ENCODE assay signal across 11 mouse cellular contexts in the genomic region with DNA sequence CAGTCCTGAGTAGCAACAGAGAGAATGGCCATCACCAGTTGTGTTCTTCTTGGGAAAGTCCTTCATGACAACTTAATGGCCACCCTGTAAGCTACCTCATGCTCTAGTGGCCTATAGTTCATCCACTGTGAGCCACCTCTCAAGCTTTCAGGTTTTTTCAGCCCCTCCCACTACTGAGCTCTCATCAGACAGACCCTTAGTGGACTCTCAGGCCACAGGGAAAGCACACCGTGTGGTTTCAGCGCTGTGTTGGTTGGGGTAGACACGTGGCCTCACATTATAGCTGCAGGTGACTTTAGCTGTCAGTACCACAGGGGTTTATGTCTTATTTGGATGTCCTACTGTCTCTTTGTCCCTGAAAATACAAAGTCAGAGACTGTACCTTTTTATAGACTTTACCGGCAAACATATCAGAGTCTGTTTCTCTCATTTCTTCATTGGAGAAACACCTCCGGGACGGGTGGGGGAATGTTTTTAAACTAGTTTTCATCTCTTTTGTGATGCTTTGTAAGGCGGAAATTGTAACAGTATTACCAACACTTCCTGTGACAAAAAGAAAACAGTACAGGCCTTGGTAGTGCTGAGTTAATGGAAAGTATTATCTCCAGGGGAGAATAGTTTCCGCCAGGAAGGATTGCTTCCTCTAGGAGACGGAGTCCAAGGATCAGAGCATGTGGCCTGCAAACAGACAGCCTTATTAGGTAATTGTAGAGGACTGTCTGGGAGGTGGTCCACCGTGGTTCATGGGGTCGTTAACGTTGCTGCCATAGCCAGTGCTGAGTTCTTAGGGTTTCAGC. TPM values are rescaled to one million over a fixed set of nuclear protein-coding genes. Genes with fewer than 3 reads are reported as not detected.
DNase-seq lines count a peak whose midpoint lies in the region; ATAC-seq lines count a peak whose summit lies in the region.
"Had no signal": no experiment of that assay in that cellular context is flagged by ENCODE, and none has a peak within 500 bp of the region (broad histone marks: within the 10 kb centered on the region; RNA-seq: fewer than 3 reads in every experiment).

No protein-coding gene starts in this region.

- WGBS in hindbrain, embryonic 12.5 days, result 76% methylated on average over 12 of the region's 12 CpGs
- 79% methylated on average over 12 of the region's 12 CpGs for WGBS in hindbrain, embryonic 14.5 days
- WGBS in neural tube, embryonic 12.5 days, result 66% methylated on average over 12 of the region's 12 CpGs

- H3K4me3 ChIP-seq in hindbrain, embryonic 12.5 days, result no peak overlapping the region
- no peak overlapping the region for H3K4me3 ChIP-seq in hindbrain, embryonic 14.5 days (replicated peaks; ENCODE audit: low read length)
- no peak overlapping the region for H3K4me3 ChIP-seq in neural tube, embryonic 12.5 days
- H3K4me3 ChIP-seq: megakaryocyte, embryonic 14.5 days; stomach, embryonic 15.5 days had no signal

- no peaks in the 10 kb centered on the region for H3K27me3 ChIP-seq in hindbrain, embryonic 12.5 days
- H3K27me3 ChIP-seq in hindbrain, embryonic 14.5 days (ENCODE audit: control insufficient read depth, insufficient read depth, low read length), result no peaks in the 10 kb centered on the region
- H3K27me3 ChIP-seq in neural tube, embryonic 12.5 days (replicated peaks), result no peaks in the 10 kb centered on the region
- H3K27me3 ChIP-seq: megakaryocyte, embryonic 14.5 days; stomach, embryonic 15.5 days had no signal

- no peaks in the 10 kb centered on the region for H3K9me3 ChIP-seq in hindbrain, embryonic 12.5 days (replicated peaks)
- no peaks in the 10 kb centered on the region for H3K9me3 ChIP-seq in hindbrain, embryonic 14.5 days (ENCODE audit: control insufficient read depth, low read length)
- H3K9me3 ChIP-seq in neural tube, embryonic 12.5 days, result no peaks in the 10 kb centered on the region
- H3K9me3 ChIP-seq: megakaryocyte, embryonic 14.5 days; stomach, embryonic 15.5 days had no signal

- H3K4me2 ChIP-seq in hindbrain, embryonic 12.5 days (replicated peaks), result no peak overlapping the region
- H3K4me2 ChIP-seq in hindbrain, embryonic 14.5 days (replicated peaks), result no peak overlapping the region
- H3K4me2 ChIP-seq in neural tube, embryonic 12.5 days (replicated peaks), result no peak overlapping the region
- H3K4me2 ChIP-seq: stomach, embryonic 15.5 days had no signal

- DNase-seq in hindbrain, embryonic 14.5 days (ENCODE audit: low spot score), result no peak
- DNase-seq in neural tube, embryonic 10.5 days (ENCODE audit: extremely low spot score, low spot score), result no peak
- DNase-seq in induced T-regulatory cell, adult 2 months (ENCODE audit: low read depth), result peak; percentile 80
- peak; percentile 60 for DNase-seq in yolk sac, embryonic 10.5 days (ENCODE audit: low spot score)
- no peak for DNase-seq in layer of hippocampus, postnatal 36 days
- no peak for DNase-seq in adrenal gland, postnatal 4 days (ENCODE audit: low spot score in 2 of 2)
- DNase-seq: cerebellum, adult 2 months had no signal

- peak overlapping the region; percentile 35; the same call in 1 of the 2 replicates for H3K27ac ChIP-seq in hindbrain, embryonic 12.5 days
- H3K27ac ChIP-seq in hindbrain, embryonic 14.5 days, result no peak overlapping the region
- no peak overlapping the region for H3K27ac ChIP-seq in neural tube, embryonic 12.5 days
- H3K27ac ChIP-seq: stomach, embryonic 15.5 days had no signal

- no peaks in the 10 kb centered on the region for H3K36me3 ChIP-seq in hindbrain, embryonic 12.5 days
- no peaks in the 10 kb centered on the region for H3K36me3 ChIP-seq in hindbrain, embryonic 14.5 days (replicated peaks; ENCODE audit: control insufficient read depth, insufficient read depth)
- no peaks in the 10 kb centered on the region for H3K36me3 ChIP-seq in neural tube, embryonic 12.5 days
- H3K36me3 ChIP-seq: stomach, embryonic 15.5 days had no signal

- ATAC-seq in hindbrain, embryonic 12.5 days (ENCODE audit: low FRiP score), result peak; percentile 57; the same call in 1 of the 2 replicates
- no peak for ATAC-seq in hindbrain, embryonic 14.5 days (ENCODE audit: low FRiP score)
- 0 out of 2 replicates have a peak, but pooled peaks have one; percentile 37 for ATAC-seq in neural tube, embryonic 12.5 days (ENCODE audit: low FRiP score, low read depth)

- H3K4me1 ChIP-seq in hindbrain, embryonic 12.5 days, result peaks cover 22% of the 10 kb centered on the region
- no peaks in the 10 kb centered on the region for H3K4me1 ChIP-seq in hindbrain, embryonic 14.5 days (replicated peaks; ENCODE audit: control insufficient read depth, insufficient read depth, low read length)
- H3K4me1 ChIP-seq in neural tube, embryonic 12.5 days, result 0 out of 2 replicates have a peak, but pooled peaks cover 1% of the 10 kb centered on the region

- no peak overlapping the region for H3K9ac ChIP-seq in hindbrain, embryonic 12.5 days
- H3K9ac ChIP-seq in hindbrain, embryonic 14.5 days, result no peak overlapping the region
- H3K9ac ChIP-seq in neural tube, embryonic 12.5 days, result no peak overlapping the region
- H3K9ac ChIP-seq: stomach, embryonic 15.5 days had no signal

RNA-seq across cellular contexts. Expression of a gene that starts 33.5 kb away (rescaled TPM):
- 40.7 and 46.7 TPM in 2 replicates for polyA plus RNA-seq in hindbrain, embryonic 12.5 days (2016; fragmentation: Nextera tagmentation; extraction: Ambion mirVana)
- polyA plus RNA-seq in hindbrain, embryonic 14.5 days (2014; fragmentation: Nextera tagmentation; extraction: Ambion mirVana), result 15.6 and 16.8 TPM in 2 replicates
- polyA plus RNA-seq in neural tube, embryonic 12.5 days (2016; fragmentation: Nextera tagmentation; extraction: Ambion mirVana), result 28.0 and 31.5 TPM in 2 replicates
- total RNA-seq in layer of hippocampus, postnatal 36 days (2021), result 10 to 100 TPM; 39.2 to 43.4 TPM
- total RNA-seq in adrenal gland, postnatal 4 days (2021), result 10 to 100 TPM; 24.4 to 27.1 TPM

Comparison
In these comparisons a context has a peak if more than half of its experiments do, and no peak if none do; other contexts are left out.
1. DNase-seq: peak in induced T-regulatory cell, adult 2 months (single experiment) and yolk sac, embryonic 10.5 days (single experiment); none in hindbrain, embryonic 14.5 days (single experiment), neural tube, embryonic 10.5 days (single experiment), layer of hippocampus, postnatal 36 days (0 of 2) and adrenal gland, postnatal 4 days (0 of 2).